18 mouse cellular contexts compared by ENCODE assay signal in genomic region chr5:110384491-110384890, GRCm38 (mm10). TPM values are rescaled to one million over a fixed set of nuclear protein-coding genes. Genes with fewer than 3 reads are reported as not detected.
DNase-seq lines count a peak whose midpoint lies in the region; ATAC-seq lines count a peak whose summit lies in the region.
"Had no signal": no experiment of that assay in that cellular context is flagged by ENCODE, and none has a peak within 500 bp of the region (broad histone marks: within the 10 kb centered on the region; RNA-seq: fewer than 3 reads in every experiment).

No protein-coding gene starts in this region.

- WGBS in forebrain, embryonic 14.5 days, result 64% methylated on average over 6 of the region's 6 CpGs
- 82% methylated on average over 6 of the region's 6 CpGs for WGBS in limb, embryonic 13.5 days

- ATAC-seq in forebrain, embryonic 14.5 days, result no peak
- no peak for ATAC-seq in limb, embryonic 13.5 days (ENCODE audit: low FRiP score, low read depth)
- ATAC-seq: lung, postnatal 0 days had no signal

- H3K9me3 ChIP-seq in forebrain, embryonic 14.5 days (replicated peaks; ENCODE audit: control insufficient read depth, low read length), result no peaks in the 10 kb centered on the region
- no peaks in the 10 kb centered on the region for H3K9me3 ChIP-seq in limb, embryonic 13.5 days
- H3K9me3 ChIP-seq: heart, embryonic 10.5 days; megakaryocyte, embryonic 14.5 days had no signal

- peak overlapping the region; percentile 90 for H3K9ac ChIP-seq in forebrain, embryonic 14.5 days (ENCODE audit: low read length)
- 0 out of 2 replicates have a peak overlapping the region, but pooled peaks have one; percentile 31 for H3K9ac ChIP-seq in limb, embryonic 13.5 days

- H3K36me3 ChIP-seq in forebrain, embryonic 14.5 days (ENCODE audit: control insufficient read depth, insufficient read depth, low read length), result peaks cover 8% of the 10 kb centered on the region; the same call in 1 of the 2 replicates
- H3K36me3 ChIP-seq in limb, embryonic 13.5 days, result peaks cover 25% of the 10 kb centered on the region

- peaks cover 19% of the 10 kb centered on the region for H3K4me1 ChIP-seq in forebrain, embryonic 14.5 days (ENCODE audit: control insufficient read depth, insufficient read depth, low read length)
- H3K4me1 ChIP-seq in limb, embryonic 13.5 days, result peaks cover 32% of the 10 kb centered on the region

- H3K4me2 ChIP-seq in forebrain, embryonic 14.5 days (ENCODE audit: low read length), result peak overlapping the region; percentile 72
- H3K4me2 ChIP-seq in limb, embryonic 13.5 days (replicated peaks), result 0 out of 2 replicates have a peak overlapping the region, but pooled peaks have one; percentile 74
- H3K4me2 ChIP-seq: liver, embryonic 11.5 days had no signal

- H3K27ac ChIP-seq in forebrain, embryonic 14.5 days (ENCODE audit: low read depth, low read length), result no peak overlapping the region
- no peak overlapping the region; the same call in 1 of the 2 replicates for H3K27ac ChIP-seq in limb, embryonic 13.5 days
- H3K27ac ChIP-seq: heart, embryonic 10.5 days had no signal

- peak overlapping the region; percentile 87 for H3K4me3 ChIP-seq in forebrain, embryonic 14.5 days (ENCODE audit: low read depth, low read length)
- H3K4me3 ChIP-seq in limb, embryonic 13.5 days, result no peak overlapping the region
- H3K4me3 ChIP-seq: heart, embryonic 10.5 days; megakaryocyte, embryonic 14.5 days had no signal

- peak; percentile 43 for DNase-seq in cerebellum, adult 11-12 months
- no peak for DNase-seq in cerebellum, postnatal 36 days
- DNase-seq in brain, adult 2 months (ENCODE audit: low read depth, low spot score), result peak; percentile 36
- no peak for DNase-seq in forebrain, embryonic 14.5 days (ENCODE audit: low spot score)
- DNase-seq in urinary bladder, postnatal 10 days (ENCODE audit: low spot score), result no peak
- DNase-seq in left cerebral cortex, adult 18-20 months (ENCODE audit: low spot score in 2 of 2), result no peak
- no peak for DNase-seq in layer of hippocampus, adult 18-20 months (ENCODE audit: low spot score in 2 of 2)
- DNase-seq: cerebellum, adult 18-20 months; gastrocnemius, postnatal 10 days; kidney, adult 18-20 months had no signal

- H3K27me3 ChIP-seq in forebrain, embryonic 14.5 days (replicated peaks; ENCODE audit: control insufficient read depth, insufficient read depth, low read length), result no peaks in the 10 kb centered on the region
- H3K27me3 ChIP-seq in limb, embryonic 13.5 days, result no peaks in the 10 kb centered on the region

RNA-seq across cellular contexts. Expression of gene Lrcol1, which starts 40.0 kb away (rescaled TPM):
- polyA plus RNA-seq in forebrain, embryonic 14.5 days (2014; fragmentation: Nextera tagmentation; extraction: Ambion mirVana), result not detected in 2 replicates
- polyA plus RNA-seq in limb, embryonic 13.5 days (2015; fragmentation: Nextera tagmentation; extraction: Ambion mirVana), result not detected in 2 replicates
- total RNA-seq in left cerebral cortex, adult 18-20 months (2021), result not detected
- total RNA-seq in layer of hippocampus, adult 18-20 months (2021), result not detected
- total RNA-seq: gastrocnemius, postnatal 10 days; heart, postnatal 25 days had no signal
- polyA plus RNA-seq: heart, embryonic 10.5 days; large intestine, adult 2 months; liver, embryonic 11.5 days; urinary bladder, adult 2 months had no signal

RNA-seq across cellular contexts. Expression of gene P2rx2, which starts 41.5 kb away (rescaled TPM):
- 5.9 and 6.4 TPM in 2 replicates for polyA plus RNA-seq in forebrain, embryonic 14.5 days (2014; fragmentation: Nextera tagmentation; extraction: Ambion mirVana)
- 0.92 TPM in 2 replicates for polyA plus RNA-seq in limb, embryonic 13.5 days (2015; fragmentation: Nextera tagmentation; extraction: Ambion mirVana)
- under 1 TPM in 1 of 2 experiments, not detected in 1; 0.23 TPM for total RNA-seq in left cerebral cortex, adult 18-20 months (2021)
- total RNA-seq in layer of hippocampus, adult 18-20 months (2021), result not detected
- total RNA-seq: gastrocnemius, postnatal 10 days; heart, postnatal 25 days had no signal

Comparison
In these comparisons a context has a peak if more than half of its experiments do, and no peak if none do; other contexts are left out.
1. DNase-seq: peak in cerebellum, adult 11-12 months (single experiment) and brain, adult 2 months (single experiment); none in cerebellum, postnatal 36 days (0 of 2), forebrain, embryonic 14.5 days (single experiment), urinary bladder, postnatal 10 days (single experiment), left cerebral cortex, adult 18-20 months (0 of 2) and layer of hippocampus, adult 18-20 months (0 of 2).